Mouse (Mus musculus) lung, postnatal 10 days (tissue): ENCODE results near the gene Dclk2.
A peak's percentile ranks its signal among the peaks of the same experiment; 100 is the strongest.

ENCODE experiments used
- DNase-seq: peaks from one replicate; pipeline ENCODE4 v3.0.0; 2021

The Dclk2 gene

DNA sequence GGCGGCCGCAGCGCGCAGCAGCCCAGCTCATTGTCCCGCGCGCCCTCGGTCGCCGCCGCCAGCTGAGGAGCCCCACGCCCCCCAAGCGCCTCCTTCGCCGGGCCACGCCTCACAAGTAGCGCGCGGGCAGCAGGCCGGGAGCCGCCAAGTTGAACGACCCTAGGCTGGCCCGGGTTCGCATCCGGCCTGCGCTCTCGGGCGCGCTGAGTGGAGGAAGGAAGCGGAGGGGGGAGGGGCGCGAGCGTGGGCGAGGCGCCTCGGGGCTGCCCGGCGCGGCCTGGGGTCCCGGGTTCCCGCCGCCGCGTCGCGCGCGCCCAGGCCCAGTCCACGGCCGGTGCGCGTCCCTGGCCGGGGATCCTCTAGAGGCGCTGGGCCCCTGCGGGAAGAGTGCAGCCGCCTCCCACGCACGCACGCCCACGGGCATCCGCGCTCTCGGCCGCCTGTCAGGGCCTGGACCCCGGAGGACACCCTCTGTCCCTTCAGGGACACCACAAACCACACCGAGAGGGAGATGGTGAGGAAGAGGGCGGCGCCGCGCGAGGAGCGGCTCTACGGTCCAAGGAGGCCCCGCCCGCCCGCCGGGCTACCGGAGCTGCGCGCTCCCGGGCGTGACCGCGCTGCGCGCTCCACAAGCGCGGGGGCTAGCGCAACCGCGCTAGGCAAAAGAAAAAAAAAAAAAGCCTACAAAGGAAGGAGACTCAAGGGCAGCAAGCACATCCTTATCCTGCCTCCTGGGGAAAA, at the start of gene Dclk2:
Gene Dclk2 (minus strand): TSS at position 510 of the 741 bp plus-strand sequence.
- DNase-seq: peak; percentile 82

- DNase-seq: no peak
Measured at GRCm38 (mm10) chr3:86962665-86963435, 42.2 kb upstream of the Dclk2 start.

DNA sequence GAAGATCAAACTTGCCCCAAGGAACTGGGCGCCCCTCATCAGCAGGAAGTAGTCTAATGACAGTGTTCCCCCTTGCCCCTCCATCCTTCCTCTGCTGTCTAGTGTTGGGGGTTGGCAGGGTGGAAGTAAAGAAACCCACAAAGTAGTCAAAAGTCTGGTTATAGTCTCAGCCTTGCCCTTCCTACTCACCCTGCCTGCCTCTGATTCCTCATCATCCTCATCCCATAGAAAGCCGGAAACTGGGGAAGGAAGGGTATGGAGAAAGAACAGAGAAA, 40.7 kb upstream of the Dclk2 start:
- no peak for DNase-seq

DNA sequence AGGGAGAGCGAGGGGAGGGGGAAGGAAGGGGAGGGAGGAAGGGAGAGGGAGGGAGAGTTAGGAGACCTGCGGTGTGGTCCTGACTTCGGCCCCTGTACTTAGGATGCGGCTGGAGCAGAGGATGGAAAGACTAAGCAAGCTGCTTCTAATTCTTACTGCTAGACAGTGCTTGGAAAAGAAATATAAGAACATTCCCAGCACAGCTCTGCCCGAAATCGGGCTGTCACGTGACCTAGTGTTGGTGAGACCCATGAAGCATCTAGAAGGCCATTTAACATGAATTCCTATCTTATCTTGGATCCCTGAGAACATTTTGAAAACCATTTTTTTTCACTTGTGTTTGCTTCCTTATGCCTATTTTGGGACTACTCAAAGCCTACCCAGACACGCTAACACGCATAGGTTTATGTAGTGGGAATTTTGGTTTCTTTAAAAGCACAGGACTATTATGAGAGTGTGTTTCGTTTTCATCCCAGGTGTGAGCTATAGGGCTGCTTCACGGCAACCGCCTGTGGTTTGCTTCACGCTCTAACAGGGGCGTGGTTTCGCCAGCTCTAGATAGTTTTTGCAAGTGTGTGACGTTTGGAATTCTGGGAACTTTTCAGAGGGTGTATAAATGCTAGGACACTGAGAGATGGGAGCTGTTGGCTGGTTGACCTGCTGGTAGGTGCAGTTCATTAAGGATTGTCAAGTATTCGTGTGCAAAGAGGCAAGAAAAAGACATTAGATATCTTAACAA, 40.2 kb upstream of the Dclk2 start:
- DNase-seq: no peak

DNA sequence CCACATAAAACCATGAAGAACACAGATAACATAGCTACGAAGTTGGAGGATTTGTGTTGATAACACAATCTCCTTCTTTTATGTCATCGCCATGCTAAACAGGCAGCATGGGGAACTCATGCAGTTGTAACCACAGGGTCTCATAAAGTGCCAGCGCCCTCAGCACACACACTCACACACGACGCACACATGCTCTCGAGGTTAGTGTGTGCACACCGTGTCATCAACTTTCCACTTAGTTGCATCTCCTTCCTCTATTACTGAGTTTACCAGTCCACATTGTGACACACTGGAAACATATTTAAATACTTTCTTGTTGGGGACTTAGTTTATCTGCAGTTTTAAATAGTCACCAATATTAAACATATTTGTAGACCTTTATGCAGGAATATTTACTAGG, 38.4 kb upstream of the Dclk2 start:
- no peak for DNase-seq

GRCm38 (mm10) chr3:86955376-86955775, 34.7 kb upstream of the Dclk2 start:
- no peak for DNase-seq

DNA sequence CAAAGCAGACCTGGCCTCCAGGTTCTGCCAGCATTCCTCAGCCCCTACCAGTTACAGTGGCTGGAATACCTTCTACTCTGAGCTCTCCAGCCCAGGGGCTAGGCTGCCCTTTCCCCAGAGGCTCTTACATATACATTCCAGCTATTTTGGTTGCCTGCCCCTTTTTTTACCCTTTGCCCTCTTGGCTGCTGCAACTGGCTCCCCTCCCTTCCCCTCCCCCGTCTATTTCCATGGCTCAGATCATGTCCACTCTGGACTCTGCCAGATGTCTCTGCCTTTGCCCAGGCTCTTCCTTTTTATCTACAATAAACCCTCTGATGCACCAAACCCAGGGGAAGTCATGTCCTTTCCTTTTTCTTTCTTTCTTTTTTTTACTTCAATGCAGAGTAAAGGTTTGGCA, 33.9 kb upstream of the Dclk2 start:
- DNase-seq: peak; percentile 28

DNA sequence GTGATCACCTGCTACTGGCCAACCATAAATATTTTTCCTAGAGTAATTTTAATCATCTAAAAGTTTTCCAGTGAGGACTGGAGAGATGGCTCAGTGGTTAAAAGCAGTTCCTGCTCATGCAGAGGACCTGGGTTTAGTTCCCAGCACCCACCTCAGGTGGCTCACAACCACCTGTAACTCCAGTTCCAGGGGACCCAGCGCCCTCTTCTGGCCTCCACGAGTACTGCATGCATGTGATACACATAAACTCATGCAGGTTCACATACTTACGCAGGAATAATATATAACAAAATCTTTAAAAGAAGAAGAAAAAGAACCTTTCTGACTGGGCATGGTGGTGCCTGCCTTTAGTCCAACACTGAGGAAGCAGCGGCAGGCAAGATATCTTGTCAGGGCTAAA, 33.2 kb upstream of the Dclk2 start:
- DNase-seq: no peak

GRCm38 (mm10) chr3:86950652-86951051, 30.0 kb upstream of the Dclk2 start:
- DNase-seq: no peak

DNA sequence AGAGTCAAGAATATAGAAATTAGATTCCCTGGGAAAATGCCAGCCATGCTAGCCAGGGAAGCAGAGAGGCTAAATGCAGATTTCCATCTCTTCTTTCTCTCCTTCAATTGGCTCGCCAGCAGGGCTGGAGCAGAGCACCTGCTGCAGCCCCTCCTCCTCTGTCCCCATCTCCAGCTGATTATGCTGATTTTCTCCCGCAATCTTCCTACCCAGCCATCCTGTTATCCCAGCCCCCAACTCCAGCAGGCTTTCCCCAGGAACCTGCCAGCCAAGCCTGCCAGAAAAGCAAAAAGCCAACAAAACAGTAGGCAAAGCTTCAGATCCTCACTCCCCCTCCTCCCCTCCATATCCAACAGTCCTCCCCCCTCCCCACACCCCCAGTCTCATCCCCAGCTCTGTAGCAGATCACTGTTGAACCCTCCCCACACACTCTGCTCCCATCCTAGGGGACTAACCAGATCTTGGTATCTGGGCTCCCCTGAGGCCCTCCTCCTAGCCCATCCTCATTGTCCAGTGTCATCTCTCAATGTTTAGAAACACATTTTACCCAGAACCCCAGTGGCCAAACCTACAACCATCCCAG, 15.7 kb upstream of the Dclk2 start:
- DNase-seq: no peak

DNA sequence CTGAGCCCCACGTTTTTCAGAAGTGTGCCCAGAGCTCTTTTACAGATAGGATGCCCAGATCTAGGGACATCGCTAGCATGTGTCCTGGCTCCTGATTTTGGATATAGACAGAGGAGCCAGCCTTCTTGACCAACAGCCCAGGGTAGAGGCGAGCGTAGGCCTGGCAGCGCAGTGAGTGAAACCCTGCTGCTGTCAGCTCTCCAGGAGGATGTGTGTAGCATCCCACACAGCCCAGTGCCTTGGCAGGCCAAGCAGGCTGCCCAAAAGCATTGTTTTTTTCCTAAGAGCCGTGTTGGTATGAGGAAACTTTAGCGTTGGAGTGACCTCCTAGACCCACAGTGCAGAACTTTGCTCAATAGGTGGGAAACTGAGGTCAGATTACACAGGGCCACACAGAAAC, 12.8 kb upstream of the Dclk2 start:
- no peak for DNase-seq

DNA sequence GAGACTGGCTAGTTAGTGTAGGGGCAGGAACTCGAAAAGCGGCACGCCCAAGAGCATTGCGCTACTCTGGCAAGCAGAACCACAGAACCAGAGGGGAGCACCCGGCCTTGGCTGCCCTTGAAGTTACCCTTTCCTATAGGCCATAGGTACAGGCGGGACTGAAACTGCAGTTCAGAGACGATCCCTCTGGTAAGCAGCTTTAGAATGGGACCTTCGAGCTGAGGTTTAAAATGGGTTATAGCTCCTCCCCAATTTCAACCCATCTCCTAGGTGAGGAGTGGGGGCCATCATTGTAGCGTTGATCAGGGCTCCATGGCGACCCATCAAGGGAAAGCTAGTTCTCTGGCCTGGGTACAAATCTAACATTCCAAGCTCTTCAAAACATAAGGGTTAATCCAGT, 3.0 kb upstream of the Dclk2 start:
- DNase-seq: no peak

DNA sequence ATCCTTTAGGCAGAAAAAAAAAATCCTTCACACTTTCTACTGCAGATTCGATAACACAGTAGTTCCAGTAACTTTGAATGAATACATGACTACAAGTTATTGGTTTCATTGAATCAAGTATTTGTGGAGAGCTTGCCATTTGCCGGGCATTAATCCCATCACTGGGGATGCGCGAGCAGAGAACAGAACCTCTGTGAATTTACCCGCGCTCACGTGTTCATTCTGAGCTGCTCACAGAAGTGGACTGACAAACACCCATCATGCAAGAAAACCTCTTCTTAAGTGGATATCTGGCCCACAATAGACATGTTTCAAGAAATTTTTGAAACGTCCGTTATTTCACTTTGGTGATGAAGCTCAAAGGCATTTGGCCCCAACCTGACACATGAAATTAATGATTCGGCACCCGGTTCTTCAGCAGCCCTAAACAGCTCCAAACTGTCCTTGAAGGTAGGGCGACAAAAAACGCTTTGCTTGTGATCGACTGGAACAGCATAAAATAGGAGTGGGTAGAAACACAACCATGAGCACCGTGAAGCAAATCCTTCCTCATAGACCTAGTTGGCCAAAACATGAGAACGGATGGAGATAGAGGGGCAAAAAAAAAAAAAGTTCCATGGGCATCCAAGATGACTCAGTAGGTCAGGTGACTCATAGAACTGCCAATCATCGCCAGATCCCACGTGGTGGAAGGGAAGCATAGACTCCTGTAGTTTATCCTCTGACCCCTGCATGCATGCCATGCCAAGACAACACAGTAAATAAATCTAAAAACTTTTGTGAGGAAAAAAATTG, 726 bp upstream of the Dclk2 start:
- DNase-seq: no peak

GRCm38 (mm10) chr3:86919641-86920342, 860 bp downstream of the Dclk2 start:
- no peak for DNase-seq

GRCm38 (mm10) chr3:86917048-86917447, 3.6 kb downstream of the Dclk2 start:
- no peak for DNase-seq

DNA sequence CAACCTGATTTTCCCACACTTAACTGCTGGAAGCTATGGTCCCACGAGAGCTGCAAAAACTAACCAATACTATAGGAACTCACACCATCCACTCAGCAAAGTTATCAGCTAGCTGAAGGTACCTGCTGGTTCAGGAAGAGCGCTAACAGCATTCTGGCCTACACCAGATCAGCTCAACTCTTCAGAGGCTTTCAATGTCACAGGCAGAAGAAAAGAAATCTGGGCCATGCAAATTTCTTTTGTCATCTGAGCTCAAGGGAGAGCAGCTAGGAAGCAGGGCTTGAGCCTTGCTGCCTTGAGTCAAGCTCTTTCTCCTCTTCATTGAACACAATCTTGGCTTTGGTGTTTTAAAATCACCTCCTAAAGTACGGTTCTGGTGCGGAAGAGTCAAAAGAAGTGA, 4.0 kb downstream of the Dclk2 start:
- no peak for DNase-seq

- no peak for DNase-seq
Measured at GRCm38 (mm10) chr3:86915291-86915690, 5.4 kb downstream of the Dclk2 start.

DNA sequence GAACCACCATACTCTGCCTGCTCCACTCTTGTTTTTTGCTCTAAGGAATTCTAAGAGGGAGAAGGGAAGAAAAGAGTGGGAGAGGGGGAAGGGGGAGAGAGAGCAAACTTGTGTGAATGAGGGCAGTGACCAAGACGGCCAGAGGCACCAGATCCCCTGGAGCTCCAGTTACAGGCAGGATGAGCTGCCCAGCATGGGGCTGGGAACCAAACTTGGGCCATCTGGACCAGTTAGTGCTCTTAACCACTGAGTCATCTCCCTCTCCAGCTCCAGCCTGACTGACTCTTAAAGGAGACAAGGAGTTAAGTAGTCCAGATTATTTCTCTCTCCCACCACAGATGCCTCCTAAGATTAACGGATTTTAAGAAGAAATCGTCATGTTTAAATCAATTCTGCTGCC, 6.3 kb downstream of the Dclk2 start:
- DNase-seq: no peak

DNA sequence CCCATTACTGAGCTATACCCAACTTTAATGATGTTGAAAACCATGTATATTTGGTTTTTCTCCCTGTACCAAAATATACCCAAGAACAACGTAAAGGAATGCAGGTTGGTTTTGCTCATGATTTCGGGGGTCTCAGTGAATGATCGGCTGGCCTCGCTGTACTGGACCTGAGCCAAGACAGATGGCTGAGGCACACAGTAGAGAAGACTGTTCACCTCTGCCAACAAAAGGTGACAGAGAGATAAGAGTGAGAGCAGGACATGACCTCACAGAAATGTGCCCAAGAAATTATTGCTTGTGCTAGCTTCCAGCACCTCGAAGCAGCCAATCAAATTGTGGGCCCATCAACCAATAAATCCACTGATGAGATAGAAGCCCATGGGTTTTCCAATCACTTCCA, 22.3 kb downstream of the Dclk2 start:
- DNase-seq: no peak

DNA sequence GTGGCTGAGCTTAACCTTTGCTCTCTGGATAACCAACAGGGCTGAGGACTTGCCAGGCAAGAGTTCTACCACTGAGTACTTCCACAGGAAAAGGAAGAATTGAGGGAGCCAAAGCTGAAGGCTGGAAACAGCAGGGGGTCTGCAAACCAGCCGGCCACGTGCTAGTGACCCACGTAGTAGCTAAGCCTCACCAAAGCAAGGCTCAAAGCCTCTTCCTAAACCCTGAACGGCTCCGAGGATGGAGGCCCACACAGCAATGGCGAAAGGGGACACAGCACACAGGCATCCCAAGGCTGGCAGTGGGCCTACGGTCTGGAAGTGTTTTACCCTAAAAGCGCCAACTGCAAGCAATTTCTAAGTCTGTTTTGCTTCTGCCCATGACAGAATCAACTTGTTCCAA, 23.1 kb downstream of the Dclk2 start:
- peak; percentile 12 for DNase-seq

- no peak for DNase-seq
Measured at GRCm38 (mm10) chr3:86897066-86897465, 23.6 kb downstream of the Dclk2 start.

DNA sequence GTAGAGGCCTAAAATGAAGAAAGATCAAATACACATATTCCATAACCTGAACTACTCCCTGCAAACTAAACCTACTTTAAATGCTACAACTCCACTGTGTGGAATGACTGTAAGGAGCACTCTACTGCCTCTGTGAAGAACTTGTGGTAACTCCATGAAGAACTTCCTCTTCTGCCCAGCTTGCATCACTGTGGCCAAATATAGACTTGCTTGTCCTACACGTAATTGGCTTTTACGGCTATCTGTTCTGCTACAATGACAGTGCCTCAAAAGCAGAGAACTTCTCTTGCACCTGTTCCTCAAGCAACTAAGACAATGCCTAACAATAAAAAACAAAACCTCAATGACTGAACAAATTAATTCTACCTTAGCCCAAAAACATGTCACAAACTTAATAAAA, 26.2 kb downstream of the Dclk2 start:
- no peak for DNase-seq
